Mouse (Mus musculus): Measurements from ENCODE around the gene Zbtb8os. TPM values are rescaled to one million over a fixed set of nuclear protein-coding genes. Genes with fewer than 3 reads are reported as not detected.

Gene Zbtb8os
- polyA plus RNA-seq, 1 experiment from 2014 or later, result 48.1 TPM

DNA sequence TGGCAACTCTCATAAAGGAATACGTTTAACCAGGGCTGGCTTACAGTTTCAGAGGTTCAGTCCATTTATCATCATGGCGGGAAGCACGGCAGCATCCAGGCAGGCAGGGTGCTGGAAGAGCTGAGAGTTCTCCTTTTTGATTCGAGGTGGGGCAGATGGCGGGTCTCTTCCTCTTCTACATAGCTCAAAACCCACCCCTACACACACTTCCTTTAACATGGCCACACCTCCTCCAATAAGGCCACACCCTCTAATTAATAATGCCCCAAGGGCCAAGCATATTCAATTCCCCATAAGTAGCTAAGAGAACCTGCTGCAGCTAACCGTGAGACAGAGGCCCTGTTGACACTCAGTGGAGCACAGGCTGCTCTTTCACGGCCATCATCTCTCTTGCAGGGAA, 42.7 kb upstream of the Zbtb8os start:
- no peak overlapping the region for H3K4me3 ChIP-seq (ENCODE audit: control insufficient read depth in 1 of 2, insufficient read depth in 1 of 2, low read depth in 1 of 2, low read length in 2 of 2)
- H3K9me3 ChIP-seq (ENCODE audit: control insufficient read depth, low read length), result no peaks in the 10 kb centered on the region
- no peaks in the 10 kb centered on the region for H3K27me3 ChIP-seq (ENCODE audit: control insufficient read depth, insufficient read depth, low read length)
- WGBS, result 82% methylated on average over 7 of the region's 7 CpGs
- H3K4me2 ChIP-seq (ENCODE audit: low read length), result no peak overlapping the region
- no peaks in the 10 kb centered on the region for H3K36me3 ChIP-seq (ENCODE audit: control insufficient read depth, insufficient read depth, low read length)
- no peak overlapping the region for H3K27ac ChIP-seq (replicated peaks in 1 of 2; ENCODE audit: control insufficient read depth in 1 of 2, insufficient read depth in 1 of 2, low read depth in 2 of 2, low read length in 2 of 2)
- no peak for ATAC-seq (ENCODE audit: insufficient number of reproducible peaks, insufficient read depth, low FRiP score, low read depth)
- no peak overlapping the region for H3K9ac ChIP-seq (ENCODE audit: low read length)
- peaks cover 14 to 19% of the 10 kb centered on the region in 2 experiments for H3K4me1 ChIP-seq (ENCODE audit: control insufficient read depth in 2 of 2, insufficient read depth in 2 of 2, low read length in 2 of 2)

DNA sequence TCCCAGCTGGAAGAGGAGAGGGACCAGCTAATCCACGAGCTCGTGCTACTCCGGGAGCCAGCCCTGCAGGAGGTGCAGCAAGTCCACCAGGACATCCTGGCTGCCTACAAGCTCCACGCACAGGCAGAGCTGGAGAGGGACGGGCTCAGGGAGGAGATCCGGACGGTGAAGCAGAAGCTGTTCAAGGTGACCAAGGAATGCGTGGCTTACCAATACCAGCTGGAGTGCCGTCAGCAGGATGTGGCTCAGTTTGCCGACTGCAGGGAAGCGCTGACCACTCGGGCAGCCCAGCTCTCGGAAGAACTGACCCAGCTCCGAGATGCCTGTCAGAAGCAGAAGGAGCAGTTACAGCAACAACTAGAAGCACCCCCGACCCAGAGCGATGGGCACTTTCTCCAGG, 41.8 kb upstream of the Zbtb8os start:
- H3K4me2 ChIP-seq (ENCODE audit: low read length), result peak overlapping the region; percentile 52
- ATAC-seq (ENCODE audit: insufficient number of reproducible peaks, insufficient read depth, low FRiP score, low read depth), result no peak
- 13% methylated on average over 16 of the region's 16 CpGs for WGBS
- no peaks in the 10 kb centered on the region for H3K9me3 ChIP-seq (ENCODE audit: control insufficient read depth, low read length)
- peak overlapping the region; percentile 39; the same call in 1 of the 2 replicates for H3K9ac ChIP-seq (ENCODE audit: low read length)
- peak overlapping the region; percentile 7 to 16; a peak in 2 of 4 replicates for H3K4me3 ChIP-seq (ENCODE audit: control insufficient read depth in 1 of 2, insufficient read depth in 1 of 2, low read depth in 1 of 2, low read length in 2 of 2)
- H3K36me3 ChIP-seq (ENCODE audit: control insufficient read depth, insufficient read depth, low read length), result no peaks in the 10 kb centered on the region
- H3K27me3 ChIP-seq (ENCODE audit: control insufficient read depth, insufficient read depth, low read length), result no peaks in the 10 kb centered on the region
- no peak overlapping the region for H3K27ac ChIP-seq (replicated peaks in 1 of 2; ENCODE audit: control insufficient read depth in 1 of 2, insufficient read depth in 1 of 2, low read depth in 2 of 2, low read length in 2 of 2)
- peaks cover 17 to 25% of the 10 kb centered on the region in 2 experiments for H3K4me1 ChIP-seq (ENCODE audit: control insufficient read depth in 2 of 2, insufficient read depth in 2 of 2, low read length in 2 of 2)

DNA sequence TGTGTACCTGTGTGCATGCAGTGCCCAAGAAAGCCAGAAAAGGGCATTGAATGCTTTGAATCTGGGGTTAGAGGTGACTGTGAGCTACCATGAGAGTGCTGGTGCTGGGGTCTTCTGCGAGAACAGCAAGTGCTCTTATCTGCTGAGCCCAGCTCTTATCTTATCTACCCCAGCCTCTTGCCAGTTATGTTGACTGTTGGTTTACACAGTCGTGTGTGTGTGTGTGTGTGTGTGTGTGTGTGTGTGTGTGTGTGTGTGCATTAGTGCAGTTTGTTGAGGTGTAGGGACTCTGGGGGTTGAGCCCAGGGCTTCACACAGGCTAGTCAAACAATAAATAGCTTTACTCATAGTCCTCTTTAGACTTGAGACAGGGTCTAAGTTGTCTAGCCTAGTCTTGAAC, 40.3 kb upstream of the Zbtb8os start:
- H3K36me3 ChIP-seq (ENCODE audit: control insufficient read depth, insufficient read depth, low read length), result no peaks in the 10 kb centered on the region
- H3K4me1 ChIP-seq (ENCODE audit: control insufficient read depth in 2 of 2, insufficient read depth in 2 of 2, low read length in 2 of 2), result peaks cover 17 to 28% of the 10 kb centered on the region in 2 experiments
- H3K9ac ChIP-seq (ENCODE audit: low read length), result no peak overlapping the region
- H3K27me3 ChIP-seq (ENCODE audit: control insufficient read depth, insufficient read depth, low read length), result no peaks in the 10 kb centered on the region
- no peak overlapping the region for H3K27ac ChIP-seq (replicated peaks in 1 of 2; ENCODE audit: control insufficient read depth in 1 of 2, insufficient read depth in 1 of 2, low read depth in 2 of 2, low read length in 2 of 2)
- no peaks in the 10 kb centered on the region for H3K9me3 ChIP-seq (ENCODE audit: control insufficient read depth, low read length)
- H3K4me2 ChIP-seq (ENCODE audit: low read length), result no peak overlapping the region
- ATAC-seq (ENCODE audit: insufficient number of reproducible peaks, insufficient read depth, low FRiP score, low read depth), result no peak
- 6% methylated on average over 2 of the region's 2 CpGs for WGBS
- H3K4me3 ChIP-seq (ENCODE audit: control insufficient read depth in 1 of 2, insufficient read depth in 1 of 2, low read depth in 1 of 2, low read length in 2 of 2), result no peak overlapping the region

DNA sequence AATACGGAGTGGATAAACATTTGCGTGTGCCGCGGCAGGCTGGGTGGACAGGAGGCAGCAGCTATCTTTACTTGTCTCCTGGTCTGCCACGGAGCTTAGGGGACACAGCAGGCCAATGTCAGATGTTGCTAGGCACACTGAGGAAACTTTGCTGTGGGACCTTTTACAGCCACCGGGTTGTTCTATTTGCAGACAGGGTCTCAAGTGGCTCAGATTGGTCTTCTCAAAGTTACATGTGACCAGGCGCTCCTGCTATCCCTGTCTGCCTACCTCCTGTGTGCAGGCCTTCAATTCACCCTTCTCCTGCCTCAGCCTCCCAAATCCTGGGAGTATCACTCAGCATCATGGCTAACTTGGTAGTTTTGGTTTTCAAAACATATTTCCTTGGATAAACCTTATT, 39.4 kb upstream of the Zbtb8os start:
- no peaks in the 10 kb centered on the region for H3K36me3 ChIP-seq (ENCODE audit: control insufficient read depth, insufficient read depth, low read length)
- H3K9ac ChIP-seq (ENCODE audit: low read length), result no peak overlapping the region
- 33% methylated on average over 7 of the region's 7 CpGs for WGBS
- ATAC-seq (ENCODE audit: insufficient number of reproducible peaks, insufficient read depth, low FRiP score, low read depth), result 0 out of 2 replicates have a peak, but pooled peaks have one; percentile 22
- H3K9me3 ChIP-seq (ENCODE audit: control insufficient read depth, low read length), result no peaks in the 10 kb centered on the region
- H3K27me3 ChIP-seq (ENCODE audit: control insufficient read depth, insufficient read depth, low read length), result no peaks in the 10 kb centered on the region
- H3K4me2 ChIP-seq (ENCODE audit: low read length), result no peak overlapping the region
- H3K4me1 ChIP-seq (ENCODE audit: control insufficient read depth in 2 of 2, insufficient read depth in 2 of 2, low read length in 2 of 2), result peaks cover 17 to 28% of the 10 kb centered on the region in 2 experiments
- no peak overlapping the region for H3K4me3 ChIP-seq (ENCODE audit: control insufficient read depth in 1 of 2, insufficient read depth in 1 of 2, low read depth in 1 of 2, low read length in 2 of 2)
- H3K27ac ChIP-seq (replicated peaks in 1 of 2; ENCODE audit: control insufficient read depth in 1 of 2, insufficient read depth in 1 of 2, low read depth in 2 of 2, low read length in 2 of 2), result peak overlapping the region; percentile 9 to 55; a peak in 3 of 4 replicates

DNA sequence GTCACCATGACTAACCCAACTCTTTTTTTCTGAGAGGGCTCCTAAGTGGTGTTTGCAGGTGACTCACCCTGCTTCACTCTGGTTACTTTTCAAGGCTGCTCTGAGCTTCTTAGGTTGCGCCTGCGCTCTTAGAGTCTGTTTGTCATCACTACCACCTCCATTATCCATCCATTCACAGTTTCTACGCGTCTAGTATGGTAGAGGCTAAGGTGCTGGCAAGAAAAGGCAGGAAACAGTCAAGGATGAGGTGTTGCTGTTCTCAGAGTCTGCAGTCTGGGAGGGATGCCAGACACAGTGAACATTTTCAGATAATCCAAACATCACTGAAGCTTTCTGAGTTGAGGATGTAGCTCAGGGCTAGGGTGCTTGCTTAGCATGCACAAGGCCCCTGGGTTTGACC, 37.8 kb upstream of the Zbtb8os start:
- Histone ChIP-seq H3K4me2 (ENCODE audit: low read length) (no peak overlapping the region), H3K27me3 (ENCODE audit: control insufficient read depth, insufficient read depth, low read length) (no peaks in the 10 kb centered on the region), H3K27ac (replicated peaks in 1 of 2; ENCODE audit: control insufficient read depth in 1 of 2, insufficient read depth in 1 of 2, low read depth in 2 of 2, low read length in 2 of 2) (no peak overlapping the region), H3K9ac (ENCODE audit: low read length) (no peak overlapping the region), H3K36me3 (ENCODE audit: control insufficient read depth, insufficient read depth, low read length) (no peaks in the 10 kb centered on the region), H3K4me1 (ENCODE audit: control insufficient read depth in 2 of 2, insufficient read depth in 2 of 2, low read length in 2 of 2) (peaks cover 17 to 28% of the 10 kb centered on the region in 2 experiments), H3K9me3 (ENCODE audit: control insufficient read depth, low read length) (no peaks in the 10 kb centered on the region), H3K4me3 (ENCODE audit: control insufficient read depth in 1 of 2, insufficient read depth in 1 of 2, low read depth in 1 of 2, low read length in 2 of 2) (no peak overlapping the region)
- ATAC-seq (ENCODE audit: insufficient number of reproducible peaks, insufficient read depth, low FRiP score, low read depth), result no peak
- WGBS, result 40% methylated on average over 4 of the region's 4 CpGs

DNA sequence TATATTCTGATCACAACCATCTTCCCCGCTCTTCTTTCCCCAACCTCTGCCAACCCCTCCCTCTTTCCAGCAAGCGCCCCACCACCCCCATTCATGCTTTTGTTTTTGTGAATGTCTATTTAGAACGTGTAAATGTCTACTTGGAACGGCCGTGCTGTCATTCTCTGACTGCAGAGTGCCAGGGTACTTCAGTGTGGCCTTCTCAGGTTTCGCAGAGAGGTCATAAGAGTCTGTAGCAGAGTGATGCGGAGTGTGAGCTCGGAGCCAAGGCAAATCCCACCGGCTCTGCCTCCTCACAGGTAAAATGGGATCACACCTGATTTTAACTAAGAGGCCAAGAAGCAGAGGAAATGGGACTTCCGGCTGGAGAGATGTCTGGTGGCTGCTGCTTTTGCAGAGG, 36.4 kb upstream of the Zbtb8os start:
- 54% methylated on average over 10 of the region's 10 CpGs for WGBS
- ATAC-seq (ENCODE audit: insufficient number of reproducible peaks, insufficient read depth, low FRiP score, low read depth), result no peak
- Histone ChIP-seq H3K4me1 (ENCODE audit: control insufficient read depth in 2 of 2, insufficient read depth in 2 of 2, low read length in 2 of 2) (peaks cover 12 to 22% of the 10 kb centered on the region in 2 experiments), H3K27me3 (ENCODE audit: control insufficient read depth, insufficient read depth, low read length) (no peaks in the 10 kb centered on the region), H3K27ac (replicated peaks in 1 of 2; ENCODE audit: control insufficient read depth in 1 of 2, insufficient read depth in 1 of 2, low read depth in 2 of 2, low read length in 2 of 2) (no peak overlapping the region), H3K36me3 (ENCODE audit: control insufficient read depth, insufficient read depth, low read length) (no peaks in the 10 kb centered on the region), H3K9ac (ENCODE audit: low read length) (no peak overlapping the region), H3K4me3 (ENCODE audit: control insufficient read depth in 1 of 2, insufficient read depth in 1 of 2, low read depth in 1 of 2, low read length in 2 of 2) (no peak overlapping the region), H3K4me2 (ENCODE audit: low read length) (no peak overlapping the region), H3K9me3 (ENCODE audit: control insufficient read depth, low read length) (no peaks in the 10 kb centered on the region)

DNA sequence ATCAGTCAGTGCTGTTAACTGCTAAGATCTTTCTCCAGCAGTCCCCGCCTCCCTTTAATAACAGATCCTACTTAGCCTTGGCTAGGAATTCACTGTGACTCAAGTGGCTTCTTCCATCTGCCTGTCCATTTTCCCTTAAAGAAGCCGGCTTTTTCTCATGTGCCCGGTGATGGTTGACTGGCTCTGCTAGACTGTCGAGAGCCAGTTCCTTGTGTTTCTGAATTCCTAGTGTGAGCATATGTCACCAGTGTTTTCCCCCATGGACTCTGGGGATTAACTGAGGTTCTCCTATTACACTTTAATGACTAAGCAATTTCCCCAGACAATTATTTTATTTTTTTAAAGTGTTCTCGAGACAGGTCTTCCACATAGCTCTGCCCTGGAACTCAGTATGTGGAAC, 32.1 kb upstream of the Zbtb8os start:
- no peak overlapping the region for H3K4me2 ChIP-seq (ENCODE audit: low read length)
- no peaks in the 10 kb centered on the region for H3K9me3 ChIP-seq (ENCODE audit: control insufficient read depth, low read length)
- H3K4me3 ChIP-seq (ENCODE audit: control insufficient read depth in 1 of 2, insufficient read depth in 1 of 2, low read depth in 1 of 2, low read length in 2 of 2), result no peak overlapping the region
- no peak for ATAC-seq (ENCODE audit: insufficient number of reproducible peaks, insufficient read depth, low FRiP score, low read depth)
- H3K4me1 ChIP-seq (ENCODE audit: control insufficient read depth in 2 of 2, insufficient read depth in 2 of 2, low read length in 2 of 2), result peaks cover 2 to 9% of the 10 kb centered on the region in 2 experiments; a peak in 2 of 4 replicates
- no peak overlapping the region for H3K27ac ChIP-seq (replicated peaks in 1 of 2; ENCODE audit: control insufficient read depth in 1 of 2, insufficient read depth in 1 of 2, low read depth in 2 of 2, low read length in 2 of 2)
- no peaks in the 10 kb centered on the region for H3K27me3 ChIP-seq (ENCODE audit: control insufficient read depth, insufficient read depth, low read length)
- peaks cover 30% of the 10 kb centered on the region for H3K36me3 ChIP-seq (ENCODE audit: control insufficient read depth, insufficient read depth, low read length)
- no peak overlapping the region for H3K9ac ChIP-seq (ENCODE audit: low read length)
- WGBS, result 76% methylated on average over 5 of the region's 5 CpGs

DNA sequence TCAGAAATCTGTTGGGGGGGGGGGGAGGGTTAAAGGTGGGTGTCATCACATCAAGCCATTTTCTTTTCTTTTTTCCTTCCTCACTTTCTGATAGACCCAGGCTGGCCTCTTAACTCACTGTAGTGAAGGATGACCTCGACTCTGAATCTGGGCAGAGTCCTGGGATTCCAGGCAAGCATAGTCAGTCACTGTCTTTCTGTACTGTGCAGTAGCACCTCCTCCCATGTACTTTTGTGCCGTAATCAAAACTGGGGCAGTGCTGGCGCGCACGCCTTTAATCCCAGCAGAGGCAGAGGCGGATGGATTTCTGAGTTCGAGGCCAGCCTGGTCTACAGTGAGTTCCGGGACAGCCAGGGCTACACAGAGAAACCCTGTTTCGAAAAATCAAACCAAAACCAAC, 31.7 kb upstream of the Zbtb8os start:
- 78% methylated on average over 9 of the region's 9 CpGs for WGBS

More for the DNA sequence above, 31.7 kb upstream of the Zbtb8os start:
- H3K27ac ChIP-seq (replicated peaks in 1 of 2; ENCODE audit: control insufficient read depth in 1 of 2, insufficient read depth in 1 of 2, low read depth in 2 of 2, low read length in 2 of 2), result 0 out of 4 replicates have a peak overlapping the region, but pooled peaks of 1 of the 2 experiments have one; percentile 14
- H3K4me1 ChIP-seq (ENCODE audit: control insufficient read depth in 2 of 2, insufficient read depth in 2 of 2, low read length in 2 of 2), result peaks cover 2 to 9% of the 10 kb centered on the region in 2 experiments; a peak in 2 of 4 replicates
- H3K36me3 ChIP-seq (ENCODE audit: control insufficient read depth, insufficient read depth, low read length), result peaks cover 34% of the 10 kb centered on the region
- no peak overlapping the region for H3K4me2 ChIP-seq (ENCODE audit: low read length)
- no peaks in the 10 kb centered on the region for H3K27me3 ChIP-seq (ENCODE audit: control insufficient read depth, insufficient read depth, low read length)
- no peak overlapping the region for H3K4me3 ChIP-seq (ENCODE audit: control insufficient read depth in 1 of 2, insufficient read depth in 1 of 2, low read depth in 1 of 2, low read length in 2 of 2)
- no peaks in the 10 kb centered on the region for H3K9me3 ChIP-seq (ENCODE audit: control insufficient read depth, low read length)
- H3K9ac ChIP-seq (ENCODE audit: low read length), result no peak overlapping the region
- no peak for ATAC-seq (ENCODE audit: insufficient number of reproducible peaks, insufficient read depth, low FRiP score, low read depth)

All from heart, embryonic 14.5 days (tissue).